Mouse (Mus musculus) kidney, embryonic 14.5 days (tissue): ENCODE data around the gene Wnt4. TPM values are rescaled to one million over a fixed set of nuclear protein-coding genes. Genes with fewer than 3 reads are reported as not detected.

ENCODE experiments used
- ATAC-seq: fragments of 200-750 bp; cut with Nextera tagmentation; 2 replicates; pipeline ENCODE4 v1.8.0; 2017; ENCODE audit warnings: moderate number of reproducible peaks, mild to moderate bottlenecking, moderate TSS enrichment, moderate library complexity; ENCODE audit not compliant: low FRiP score, low TSS enrichment
- H3K27ac ChIP-seq: fragments of 300-500 bp; sonication (generic); 2 replicates; pipeline ENCODE4 v1.5.1; 2014; ENCODE audit warnings: low read depth, mild to moderate bottlenecking, low read length, moderate library complexity, mixed read lengths
- H3K27me3 ChIP-seq: fragments of 300-500 bp; sonication (generic); 2 replicates; pipeline ENCODE4 v1.6.1; 2014; ENCODE audit warnings: mild to moderate bottlenecking, low read length; ENCODE audit not compliant: control insufficient read depth, insufficient read depth
- H3K36me3 ChIP-seq: fragments of 300-500 bp; sonication (generic); 2 replicates; pipeline ENCODE4 v1.6.1; 2014; ENCODE audit warnings: low read length, mixed read lengths; ENCODE audit not compliant: control insufficient read depth, insufficient read depth
- H3K4me1 ChIP-seq: fragments of 300-500 bp; sonication (generic); 2 replicates; pipeline ENCODE4 v1.6.1; 2014; ENCODE audit warnings: low read length, mixed read lengths; ENCODE audit not compliant: control insufficient read depth, insufficient read depth
- H3K4me2 ChIP-seq: fragments of 300-500 bp; sonication (generic); replicated peaks from 2 replicates; pipeline ENCODE4 v1.6.1; 2014; ENCODE audit warnings: low read depth, mild to moderate bottlenecking, low read length
- H3K4me3 ChIP-seq: fragments of 300-500 bp; sonication (generic); 2 replicates; pipeline ENCODE4 v1.5.1; 2014; ENCODE audit warnings: mild to moderate bottlenecking, low read length
- H3K9ac ChIP-seq: fragments of 300-500 bp; sonication (generic); 2 replicates; pipeline ENCODE4 v1.6.1; 2014; ENCODE audit warnings: low read depth, mild to moderate bottlenecking, low read length, moderate library complexity
- H3K9me3 ChIP-seq: fragments of 300-500 bp; sonication (generic); 2 replicates; pipeline ENCODE4 v1.6.1; 2016; ENCODE audit warnings: low read length; ENCODE audit not compliant: control insufficient read depth
- WGBS: fragments of 180-500 bp; shearing (Covaris S2); extraction: QIAGEN DNeasy Blood & Tissue Kit; methylation state at CpG from one replicate; pipeline ENCODE4 v1.1.7; 2014; 5-methylcytosine and 5-hydroxymethylcytosine counted together
- polyA plus RNA-seq: library from polyadenylated mRNA; unstranded; fragments of >200 nt; fragmentation: Nextera tagmentation; extraction: Ambion mirVana; gene quantifications from 2 replicates; pipeline ENCODE4 v1.2.1, GENCODE M21; 2014

Wnt4 gene
- polyA plus RNA-seq, 1 experiment from 2014 or later = 16.0 TPM

DNA sequence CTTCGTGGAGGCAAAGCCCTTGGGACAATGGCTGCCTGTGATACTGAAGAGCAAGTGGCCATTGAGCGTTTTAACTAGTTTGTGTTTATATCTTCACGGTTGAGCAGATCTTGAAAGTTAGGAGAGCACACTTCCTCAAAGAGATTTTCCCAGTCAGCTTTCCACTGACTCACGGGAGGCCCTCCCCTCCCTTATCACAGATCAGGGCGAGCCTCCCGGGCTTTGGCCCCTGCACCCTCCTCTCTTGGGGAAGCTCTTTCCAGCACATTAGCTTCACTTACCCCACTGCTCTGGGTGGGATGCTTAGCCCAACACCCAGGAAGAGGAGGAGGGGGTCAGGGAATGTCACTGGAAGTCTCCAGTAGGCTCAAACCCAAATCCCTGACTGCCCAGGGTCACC, 3.0 kb upstream of the Wnt4 start:
- WGBS = 7% methylated on average over 6 of the region's 6 CpGs
- H3K36me3 ChIP-seq = no peaks in the 10 kb centered on the region
- H3K4me1 ChIP-seq = peaks cover 13% of the 10 kb centered on the region; the same call in 1 of the 2 replicates
- H3K9ac ChIP-seq = no peak overlapping the region
- H3K27me3 ChIP-seq = peaks cover 30% of the 10 kb centered on the region
- H3K4me3 ChIP-seq = no peak overlapping the region
- H3K9me3 ChIP-seq = no peaks in the 10 kb centered on the region
- no peak for ATAC-seq
- no peak overlapping the region for H3K4me2 ChIP-seq
- 0 out of 2 replicates have a peak overlapping the region, but pooled peaks have one; percentile 17 for H3K27ac ChIP-seq

- 1% methylated on average over 34 of the region's 46 CpGs for WGBS
- peak; percentile 51 for ATAC-seq
Measured at GRCm38 (mm10) chr4:137276443-137277165, 685 bp upstream of the Wnt4 start.

GRCm38 (mm10) chr4:137277600-137278143, 383 bp downstream of the Wnt4 start:
- peak overlapping the region; percentile 54 for H3K4me3 ChIP-seq
- H3K4me1 ChIP-seq = peaks cover 25% of the 10 kb centered on the region
- peak overlapping the region; percentile 56 for H3K9ac ChIP-seq
- H3K36me3 ChIP-seq = no peaks in the 10 kb centered on the region
- peaks cover 54% of the 10 kb centered on the region for H3K27me3 ChIP-seq
- no peak for ATAC-seq
- WGBS = under 1% methylated on average over 59 of the region's 71 CpGs
- peak overlapping the region; percentile 92 for H3K4me2 ChIP-seq
- H3K27ac ChIP-seq = 0 out of 2 replicates have a peak overlapping the region, but pooled peaks have one; percentile 8
- H3K9me3 ChIP-seq = no peaks in the 10 kb centered on the region

More at GRCm38 (mm10) chr4:137276443-137277165, 685 bp upstream of the Wnt4 start:
- peak overlapping the region; percentile 56 for H3K9ac ChIP-seq
- H3K27ac ChIP-seq = peak overlapping the region; percentile 73
- H3K27me3 ChIP-seq = peaks cover 49% of the 10 kb centered on the region
- no peaks in the 10 kb centered on the region for H3K9me3 ChIP-seq
- peak overlapping the region; percentile 54 for H3K4me3 ChIP-seq
- peaks cover 19% of the 10 kb centered on the region; the same call in 1 of the 2 replicates for H3K4me1 ChIP-seq
- H3K4me2 ChIP-seq = peak overlapping the region; percentile 92
- H3K36me3 ChIP-seq = no peaks in the 10 kb centered on the region

DNA sequence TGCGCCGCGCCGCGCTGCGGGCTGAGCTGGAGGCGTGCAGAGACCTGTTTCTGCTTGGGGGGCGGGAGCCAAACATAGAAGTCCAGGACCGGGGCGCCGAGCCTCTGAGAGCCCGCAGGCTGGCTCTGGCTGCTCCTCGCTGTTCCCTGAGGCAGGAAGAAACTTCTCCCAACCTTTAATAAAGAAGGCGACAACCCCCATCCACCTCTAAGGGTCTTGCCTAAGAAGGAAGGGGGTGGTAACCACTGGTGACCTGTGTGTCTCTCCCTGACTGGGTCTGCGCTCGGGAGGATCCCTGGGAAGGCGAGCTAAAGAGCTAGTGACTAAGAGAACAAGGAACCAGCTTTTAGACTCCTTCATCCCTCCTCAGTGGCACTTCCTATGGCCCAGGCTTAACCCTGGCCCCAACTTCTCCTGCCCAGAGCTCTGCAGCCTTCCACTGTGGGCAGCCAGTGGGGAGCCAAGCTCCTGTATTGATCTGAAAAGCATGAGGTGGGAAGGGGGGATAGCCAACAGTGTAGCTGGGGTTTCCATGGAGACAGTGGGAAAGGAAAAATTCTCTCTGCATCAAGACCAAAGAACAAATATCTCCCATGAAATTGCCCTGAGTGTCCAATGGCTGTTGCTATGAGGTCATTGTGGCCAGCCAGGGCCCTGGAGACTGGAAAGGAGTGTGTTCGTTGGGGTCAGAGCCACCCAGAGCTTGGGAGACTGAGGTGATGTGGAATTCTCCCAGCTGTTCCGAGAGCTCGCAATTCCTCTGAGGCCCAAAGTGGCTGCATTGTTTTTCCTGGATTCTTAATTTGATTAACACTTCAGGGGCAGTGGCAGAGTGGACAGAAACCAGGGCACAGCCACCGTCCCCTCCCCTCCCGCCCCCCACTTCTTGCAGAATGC, 1.1 kb downstream of the Wnt4 start:
- no peak for ATAC-seq
- peaks cover 54% of the 10 kb centered on the region for H3K27me3 ChIP-seq
- whole genome bisulfite sequencing = 3% methylated on average over 22 of the region's 22 CpGs
- H3K36me3 ChIP-seq = no peaks in the 10 kb centered on the region
- no peaks in the 10 kb centered on the region for H3K9me3 ChIP-seq
- peaks cover 28% of the 10 kb centered on the region for H3K4me1 ChIP-seq
- peak overlapping the region; percentile 92 for H3K4me2 ChIP-seq
- peak overlapping the region; percentile 54 for H3K4me3 ChIP-seq
- H3K27ac ChIP-seq = no peak overlapping the region
- peak overlapping the region; percentile 56 for H3K9ac ChIP-seq

GRCm38 (mm10) chr4:137279346-137279745, 2.1 kb downstream of the Wnt4 start:
- Histone ChIP-seq H3K4me2 (peak overlapping the region; percentile 92), H3K27ac (no peak overlapping the region), H3K36me3 (no peaks in the 10 kb centered on the region), H3K9me3 (no peaks in the 10 kb centered on the region), H3K27me3 (peaks cover 56% of the 10 kb centered on the region), H3K9ac (peak overlapping the region; percentile 56; the same call in 1 of the 2 replicates), H3K4me1 (peaks cover 27% of the 10 kb centered on the region), H3K4me3 (peak overlapping the region; percentile 54)
- 24% methylated on average over 5 of the region's 5 CpGs for WGBS
- no peak for ATAC-seq

DNA sequence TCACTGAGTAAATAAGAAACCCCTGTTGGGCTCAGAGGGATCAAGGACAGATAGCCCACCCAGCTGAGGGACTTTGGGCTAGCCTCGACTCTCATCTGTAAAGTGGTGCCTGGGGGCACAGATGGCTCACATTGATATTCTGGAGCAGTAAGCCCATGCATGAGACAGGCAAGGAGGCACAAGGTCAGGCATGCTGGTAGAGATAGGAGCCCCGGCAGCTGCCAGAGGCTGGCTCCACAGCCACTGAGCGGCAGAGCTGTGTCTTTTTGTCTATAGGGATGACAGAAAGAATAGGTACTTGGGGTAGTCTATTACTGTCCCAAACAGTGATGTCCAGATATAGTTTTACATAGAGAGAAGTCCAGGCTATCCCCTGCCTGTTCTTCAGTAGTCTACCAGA, 4.0 kb downstream of the Wnt4 start:
- 82% methylated on average over 3 of the region's 3 CpGs for WGBS
- peaks cover 24% of the 10 kb centered on the region for H3K4me1 ChIP-seq
- no peak for ATAC-seq

GRCm38 (mm10) chr4:137282122-137282521, 4.8 kb downstream of the Wnt4 start:
- H3K4me1 ChIP-seq = peaks cover 20% of the 10 kb centered on the region
- 72% methylated on average over 5 of the region's 5 CpGs for WGBS

More for the DNA sequence above, 4.0 kb downstream of the Wnt4 start:
- Histone ChIP-seq H3K9me3 (no peaks in the 10 kb centered on the region), H3K27ac (no peak overlapping the region), H3K4me2 (no peak overlapping the region), H3K36me3 (no peaks in the 10 kb centered on the region), H3K9ac (no peak overlapping the region), H3K27me3 (peaks cover 51% of the 10 kb centered on the region), H3K4me3 (no peak overlapping the region)

GRCm38 (mm10) chr4:137282584-137283406, 5.5 kb downstream of the Wnt4 start:
- peaks cover 40% of the 10 kb centered on the region for H3K27me3 ChIP-seq
- WGBS = 16% methylated on average over 17 of the region's 17 CpGs
- ATAC-seq = no peak
- H3K4me3 ChIP-seq = no peak overlapping the region
- peaks cover 20% of the 10 kb centered on the region for H3K4me1 ChIP-seq
- H3K4me2 ChIP-seq = peak overlapping the region; percentile 25; the same call in 1 of the 2 replicates
- no peaks in the 10 kb centered on the region for H3K9me3 ChIP-seq
- 0 out of 2 replicates have a peak overlapping the region, but pooled peaks have one; percentile 8 for H3K27ac ChIP-seq
- H3K9ac ChIP-seq = 0 out of 2 replicates have a peak overlapping the region, but pooled peaks have one; percentile 20
- H3K36me3 ChIP-seq = no peaks in the 10 kb centered on the region

More at GRCm38 (mm10) chr4:137282122-137282521, 4.8 kb downstream of the Wnt4 start:
- no peak overlapping the region for H3K27ac ChIP-seq
- peaks cover 47% of the 10 kb centered on the region for H3K27me3 ChIP-seq
- 0 out of 2 replicates have a peak overlapping the region, but pooled peaks have one; percentile 25 for H3K4me2 ChIP-seq
- H3K9me3 ChIP-seq = no peaks in the 10 kb centered on the region
- no peak overlapping the region for H3K4me3 ChIP-seq
- no peak overlapping the region for H3K9ac ChIP-seq
- ATAC-seq = no peak
- no peaks in the 10 kb centered on the region for H3K36me3 ChIP-seq
